Mouse (Mus musculus): ENCODE results near the gene Srpk1.

The Srpk1 gene

DNA sequence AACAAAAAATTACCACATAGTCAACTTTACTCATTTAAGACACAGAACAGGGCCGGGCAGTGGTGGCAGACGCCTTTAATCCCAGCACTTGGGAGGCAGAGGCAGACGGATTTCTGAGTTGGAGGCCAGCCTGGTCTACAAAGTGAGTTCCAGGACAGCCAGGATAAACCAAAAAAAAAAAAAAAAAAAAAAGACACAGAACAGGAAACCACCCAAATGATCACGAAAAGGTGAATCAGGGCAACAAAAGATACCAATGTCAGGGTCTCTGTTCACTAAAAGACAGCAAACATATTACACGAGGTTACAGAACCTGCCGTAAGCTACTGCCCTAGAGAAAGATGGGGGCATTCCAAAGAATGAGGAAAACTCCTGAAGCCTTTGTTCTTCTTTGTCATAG lies 9.4 kb downstream of the Srpk1 start:
- DNase-seq (ENCODE audit: low spot score): no peak

- DNase-seq (ENCODE audit: low spot score): no peak
Measured at GRCm38 (mm10) chr17:28612603-28613002, 9.9 kb downstream of the Srpk1 start.

- no peak for DNase-seq (ENCODE audit: low spot score)
Measured at GRCm38 (mm10) chr17:28609543-28609942, 13.0 kb downstream of the Srpk1 start.

DNA sequence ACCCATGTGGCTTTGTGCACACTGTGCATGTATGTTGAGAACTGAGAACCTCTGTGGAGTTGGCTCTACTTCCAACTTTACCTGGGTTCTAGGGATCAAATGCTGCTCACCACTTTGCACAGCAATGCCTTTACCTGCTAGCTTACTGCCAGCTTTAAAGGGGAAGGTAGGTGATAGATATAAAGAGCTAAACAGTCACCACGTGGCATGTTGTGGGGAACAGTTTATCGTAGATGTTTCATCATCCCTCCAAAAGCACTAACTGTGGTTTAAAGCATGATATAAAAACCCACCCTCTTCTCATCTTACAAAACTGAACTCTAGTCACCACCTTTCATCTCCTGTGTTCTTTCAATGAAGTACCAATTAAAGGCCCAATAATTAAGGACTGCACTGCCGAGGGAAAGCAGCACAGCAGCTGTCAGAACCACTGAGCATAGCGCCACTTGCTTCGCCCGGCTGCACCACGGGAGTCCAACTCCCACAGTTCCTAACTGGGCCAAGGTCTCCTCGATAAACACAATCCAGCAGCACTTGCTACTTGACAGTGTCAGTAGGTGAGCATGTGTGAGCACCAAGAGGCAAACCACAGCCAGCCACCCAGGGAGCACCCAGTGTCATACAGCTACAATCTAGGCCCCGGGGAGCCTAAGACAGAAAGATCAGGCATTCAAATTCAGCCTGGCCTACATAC lies 20.8 kb downstream of the Srpk1 start:
- DNase-seq (ENCODE audit: low spot score): peak; percentile 65

DNA sequence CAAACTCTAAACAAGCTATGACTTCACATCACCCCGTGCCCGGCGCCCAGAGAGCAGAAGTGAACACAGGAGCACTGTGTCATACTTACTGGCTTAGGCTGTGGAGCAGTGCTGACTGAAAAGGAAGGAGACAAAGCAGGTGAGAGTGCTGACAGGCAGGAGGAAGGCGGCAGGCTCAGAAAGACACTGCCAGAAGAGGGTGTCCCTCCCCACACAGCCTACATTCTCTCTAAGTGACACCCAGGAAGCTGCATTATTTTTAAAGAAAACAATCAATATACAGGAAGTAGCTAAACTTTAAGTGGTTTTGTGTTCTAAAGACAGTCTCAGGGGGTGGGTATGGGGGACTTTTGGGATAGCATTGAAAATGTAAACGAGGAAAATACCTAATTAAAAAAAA lies 21.7 kb downstream of the Srpk1 start:
- no peak for DNase-seq (ENCODE audit: low spot score)

DNA sequence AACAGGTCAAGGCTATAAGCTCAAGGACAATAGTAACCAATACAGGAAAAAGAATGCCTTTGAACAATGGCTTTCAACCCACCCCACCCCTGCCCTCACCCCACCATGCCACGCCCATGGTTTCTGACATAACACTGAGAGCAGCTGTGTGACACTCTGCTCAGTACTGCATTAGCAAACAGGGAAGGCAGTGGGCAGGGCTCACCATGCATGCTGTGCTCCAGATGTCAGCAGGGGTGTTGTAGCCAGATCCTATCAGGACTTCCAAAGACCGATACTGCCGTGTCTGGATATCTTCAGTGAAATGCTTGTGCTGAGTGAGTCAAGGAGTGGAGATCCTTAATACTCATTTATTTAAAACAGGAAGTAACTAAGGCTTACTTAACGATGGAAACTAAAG lies 28.5 kb downstream of the Srpk1 start:
- DNase-seq (ENCODE audit: low spot score): no peak

DNA sequence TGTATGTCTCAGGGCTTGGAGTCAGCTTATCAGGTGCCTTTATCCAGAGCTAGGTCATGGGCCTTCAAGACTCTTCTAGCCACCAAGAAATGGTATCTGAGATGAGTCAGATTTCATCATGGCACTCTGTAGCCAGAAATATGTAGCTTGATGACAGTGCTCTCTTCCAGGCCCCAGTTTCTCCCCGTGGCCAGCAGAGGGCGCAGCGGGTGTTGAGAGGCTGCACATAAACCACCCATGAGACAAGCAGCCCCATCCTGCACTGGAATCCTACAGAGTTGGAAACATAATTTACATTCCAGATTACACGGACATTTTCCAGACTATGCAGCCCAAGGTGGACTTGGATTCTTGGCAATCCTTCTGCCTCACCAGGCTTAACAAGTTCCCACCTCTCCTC lies 29.5 kb downstream of the Srpk1 start:
- peak; percentile 56 for DNase-seq (ENCODE audit: low spot score)

DNA sequence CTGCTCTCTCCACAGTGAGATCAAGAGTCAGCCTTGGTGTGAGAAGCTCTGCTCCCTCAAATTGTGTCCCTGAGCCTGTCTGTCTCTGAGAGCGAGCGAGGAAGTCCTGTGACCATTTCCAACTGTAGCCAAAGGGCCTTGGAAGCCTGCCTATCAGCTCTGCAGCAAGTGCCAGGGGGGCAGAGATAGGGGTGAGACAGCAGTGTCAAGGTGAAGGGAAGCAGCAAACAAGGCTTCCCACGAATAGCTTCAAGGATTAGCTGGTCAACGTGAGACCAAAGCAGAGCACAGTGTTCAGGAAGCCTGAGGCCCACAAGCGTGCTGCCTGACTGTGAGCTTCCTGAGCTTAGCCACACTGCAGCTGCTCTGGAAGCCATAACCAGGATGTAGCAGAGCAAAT lies 31.0 kb downstream of the Srpk1 start:
- DNase-seq (ENCODE audit: low spot score): peak; percentile 78

GRCm38 (mm10) chr17:28590596-28590995 lies 31.9 kb downstream of the Srpk1 start:
- DNase-seq (ENCODE audit: low spot score): no peak

DNA sequence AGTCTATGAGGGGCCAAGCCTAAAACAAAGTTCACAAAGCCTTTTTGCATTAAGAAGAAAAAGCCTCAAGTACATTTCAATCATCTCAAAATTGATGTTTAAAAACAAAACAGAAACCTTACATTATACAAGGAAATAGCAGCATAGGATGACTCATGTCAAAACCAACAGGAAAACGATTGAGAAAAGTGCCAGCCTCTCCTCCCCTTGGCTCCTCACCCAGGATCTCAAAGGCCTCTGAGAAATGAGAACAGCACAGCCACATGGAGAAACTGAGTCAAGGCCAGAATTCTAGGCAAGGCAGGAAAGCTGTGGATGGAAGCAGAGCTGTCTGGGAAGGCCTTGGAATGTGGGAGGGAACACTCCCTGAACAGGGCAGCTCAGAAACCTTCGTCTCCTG lies 33.9 kb downstream of the Srpk1 start:
- DNase-seq (ENCODE audit: low spot score): no peak

- DNase-seq (ENCODE audit: low spot score): no peak
Measured at GRCm38 (mm10) chr17:28586509-28586908, 36.0 kb downstream of the Srpk1 start.

- no peak for DNase-seq (ENCODE audit: low spot score)
Measured at GRCm38 (mm10) chr17:28581056-28581455, 41.5 kb downstream of the Srpk1 start.

DNA sequence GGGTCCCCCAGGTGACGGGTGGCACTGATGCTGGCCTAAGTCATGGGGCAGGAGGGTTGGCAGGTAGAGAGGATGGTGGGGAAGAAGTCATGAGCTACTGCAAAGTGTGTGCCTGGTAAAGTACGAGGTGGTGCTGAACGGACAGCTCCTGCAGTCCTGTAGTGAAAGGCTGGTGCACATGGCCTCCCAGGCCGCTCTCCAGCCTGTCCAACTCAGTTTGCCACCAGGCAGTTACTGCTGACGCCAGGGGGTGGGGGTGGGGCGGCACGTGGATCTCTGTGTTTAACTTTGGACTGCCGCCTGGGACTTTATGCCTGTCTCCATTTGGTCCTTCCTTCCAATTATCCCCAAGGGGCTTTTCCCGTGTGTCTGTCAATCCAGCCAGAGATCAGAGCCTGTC lies 42.1 kb downstream of the Srpk1 start:
- DNase-seq (ENCODE audit: low spot score): peak; percentile 50

GRCm38 (mm10) chr17:28575244-28576125 lies 47.0 kb downstream of the Srpk1 start, which contains the start of gene Lhfpl5:
Lhfpl5 (plus strand) TSS chr17:28575641.
- DNase-seq (ENCODE audit: low spot score): peak; percentile 53

DNA sequence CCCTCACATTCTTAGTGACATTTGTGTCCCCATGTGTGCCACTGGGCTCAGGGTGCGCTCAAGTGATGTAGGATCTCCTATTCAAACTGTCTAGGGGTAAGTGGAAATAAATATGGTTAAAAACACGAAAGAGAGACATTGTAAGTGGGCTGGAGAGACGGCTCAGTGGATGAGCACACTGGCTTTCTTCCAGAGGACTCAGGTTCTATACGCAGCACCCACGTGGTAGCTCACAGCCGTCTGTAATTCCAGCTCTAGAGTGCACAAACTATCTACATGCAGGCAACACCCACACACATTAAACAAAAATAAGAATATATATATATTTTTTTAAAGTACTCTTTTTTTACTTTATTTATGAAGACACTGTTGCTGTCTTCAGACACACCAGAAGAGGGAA lies 49.6 kb downstream of the Srpk1 start:
- no peak for DNase-seq (ENCODE audit: low spot score)

- DNase-seq (ENCODE audit: low spot score): no peak
Measured at GRCm38 (mm10) chr17:28572521-28572920, 50.0 kb downstream of the Srpk1 start.

GRCm38 (mm10) chr17:28571868-28572267 lies 50.6 kb downstream of the Srpk1 start:
- DNase-seq (ENCODE audit: low spot score): no peak

- no peak for DNase-seq (ENCODE audit: low spot score)
Measured at GRCm38 (mm10) chr17:28567541-28567940, 55.0 kb downstream of the Srpk1 start.

DNA sequence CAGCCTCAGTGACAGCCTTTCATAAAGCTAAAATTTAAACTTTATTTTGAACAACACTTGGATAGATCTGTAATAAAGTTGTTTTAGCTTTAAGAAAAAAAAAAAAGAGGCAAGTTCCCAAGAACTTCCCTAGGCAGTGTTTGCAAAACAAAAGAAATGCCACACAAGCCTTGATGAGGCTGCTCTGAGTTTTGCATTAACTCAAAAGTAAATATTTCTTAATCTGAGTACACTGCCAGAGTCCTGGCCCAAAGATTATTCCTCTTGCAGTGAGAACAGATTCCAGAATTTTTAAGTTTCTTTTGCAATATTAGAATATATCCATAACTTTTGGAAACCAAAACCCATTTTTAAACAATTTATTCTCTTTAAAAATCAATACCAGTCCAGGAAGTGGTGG lies 57.3 kb downstream of the Srpk1 start:
- no peak for DNase-seq (ENCODE audit: low spot score)

DNA sequence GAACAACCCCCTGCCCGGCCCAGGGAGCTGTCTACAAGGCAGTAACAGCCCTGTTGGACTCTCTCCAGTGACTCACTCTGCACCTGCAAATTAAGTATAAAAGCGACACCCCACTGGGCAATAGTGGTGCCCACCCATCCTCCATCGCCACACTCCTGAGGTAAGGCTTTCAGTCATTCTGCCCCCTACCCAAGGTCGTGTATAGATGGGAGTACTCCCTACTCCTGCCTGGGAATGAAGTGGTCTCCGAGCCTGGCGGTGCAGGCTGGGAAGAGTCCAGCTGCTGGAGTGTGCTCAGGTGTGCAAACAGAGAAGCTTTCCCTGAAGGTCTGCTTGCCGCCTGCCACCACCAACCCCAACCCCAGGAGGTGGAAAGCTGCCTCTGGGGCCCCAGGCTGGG lies 60.9 kb downstream of the Srpk1 start:
- DNase-seq (ENCODE audit: low spot score): no peak

GRCm38 (mm10) chr17:28560598-28560997 lies 61.9 kb downstream of the Srpk1 start, which contains the start of gene Clps:
Clps (minus strand) TSS chr17:28560766.
- no peak for DNase-seq (ENCODE audit: low spot score)

DNA sequence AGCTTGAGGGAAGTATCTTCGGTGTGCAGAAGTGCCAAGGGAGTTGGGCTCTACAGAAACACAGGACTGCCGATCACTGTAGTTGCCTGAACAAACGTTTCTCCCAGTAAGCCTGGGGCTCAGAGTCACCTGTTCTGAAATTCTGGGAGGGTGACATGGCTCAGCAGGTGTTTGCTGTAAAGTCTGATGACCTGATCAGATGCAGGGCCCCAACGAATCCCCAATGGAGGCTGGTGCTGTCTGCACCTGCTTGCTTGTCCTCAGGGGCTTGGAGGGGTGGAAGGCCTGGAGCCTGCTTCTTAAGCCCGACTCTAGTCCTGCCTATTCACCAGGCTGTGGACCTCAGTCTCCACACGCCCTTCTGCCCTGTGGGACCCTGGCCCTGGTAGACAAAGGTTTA lies 64.7 kb downstream of the Srpk1 start:
- no peak for DNase-seq (ENCODE audit: low spot score)

GRCm38 (mm10) chr17:28556635-28557396 lies 65.7 kb downstream of the Srpk1 start:
- DNase-seq (ENCODE audit: low spot score): no peak

All from testis, postnatal 14 days (tissue).